Mouse (Mus musculus) splenic B cell, adult 2 months (primary cell): ENCODE results near the gene E2f3.

Experiments
- DNase-seq: peaks from one replicate; pipeline ENCODE4 v3.0.0-alpha.2; 2011; ENCODE audit warnings: low read depth, low spot score
- H3K27me3 ChIP-seq: 2 replicates; pipeline ENCODE4 v1.6.1; 2012; ENCODE audit warnings: mild to moderate bottlenecking, low read length, moderate library complexity, mixed read lengths; ENCODE audit not compliant: control insufficient read depth, poor library complexity, insufficient read depth, severe bottlenecking
- H3K36me3 ChIP-seq: 2 replicates; pipeline ENCODE4 v1.6.1; 2012; ENCODE audit warnings: mild to moderate bottlenecking, low read length, moderate library complexity, mixed read lengths; ENCODE audit not compliant: control insufficient read depth, poor library complexity, insufficient read depth, severe bottlenecking

E2f3 gene

GRCm38 (mm10) chr13:29960416-29960815 is 25.4 kb downstream of the E2f3 start:
- H3K36me3 ChIP-seq, result no peaks in the 10 kb centered on the region; the same call in 1 of the 2 replicates
- no peaks in the 10 kb centered on the region for H3K27me3 ChIP-seq
- no peak for DNase-seq

DNA sequence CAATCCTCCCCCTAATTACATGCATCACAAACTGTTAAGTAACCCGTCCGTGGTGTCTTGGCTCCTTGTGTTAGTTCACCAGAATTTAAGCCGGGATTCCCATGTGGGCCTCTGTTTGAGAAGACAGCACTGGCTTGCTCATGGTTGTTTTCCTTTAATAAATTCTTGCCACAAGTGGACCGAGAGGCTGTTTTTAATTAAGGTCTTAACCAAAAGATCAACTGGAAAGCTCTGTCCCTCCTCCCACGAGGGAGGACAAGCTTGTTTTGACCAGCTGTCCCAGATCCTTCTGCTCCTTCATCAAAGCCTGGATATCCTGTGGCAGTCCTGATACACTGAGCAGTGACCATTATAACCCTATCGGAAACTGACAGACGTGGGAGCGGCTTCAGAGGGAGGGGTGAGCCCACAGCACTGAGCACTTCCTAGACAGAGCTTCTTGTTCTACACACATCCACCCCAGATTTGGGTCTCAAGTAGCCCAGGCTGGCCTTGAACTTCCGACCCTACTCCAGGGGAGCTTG is 28.1 kb downstream of the E2f3 start:
- Histone ChIP-seq H3K27me3 (no peaks in the 10 kb centered on the region), H3K36me3 (no peaks in the 10 kb centered on the region; the same call in 1 of the 2 replicates)
- DNase-seq, result no peak

- DNase-seq, result peak; percentile 17
- no peaks in the 10 kb centered on the region for H3K27me3 ChIP-seq
- H3K36me3 ChIP-seq, result no peaks in the 10 kb centered on the region; the same call in 1 of the 2 replicates
These were observed 28.9 kb downstream of the E2f3 start for GRCm38 (mm10) chr13:29956821-29957421.

DNA sequence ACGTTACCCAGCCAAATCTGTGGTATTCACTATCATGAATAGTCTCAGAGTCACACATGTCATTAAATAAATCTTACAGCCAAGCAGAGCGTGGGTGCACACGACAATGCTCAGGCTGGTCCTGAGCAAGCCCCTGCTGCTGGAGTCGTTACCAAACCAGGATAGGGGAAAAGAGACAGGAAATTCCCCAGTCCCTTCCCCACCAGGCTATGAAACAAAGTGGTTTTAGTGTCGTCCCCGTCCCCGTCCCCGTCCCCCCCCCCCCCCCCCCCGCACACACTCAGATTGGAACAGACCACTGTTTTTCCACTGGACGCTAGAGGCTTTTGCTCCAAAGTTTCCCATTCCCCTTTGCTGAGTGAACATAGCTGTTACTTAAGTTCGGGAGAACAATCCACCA is 30.6 kb downstream of the E2f3 start:
- Histone ChIP-seq H3K36me3 (no peaks in the 10 kb centered on the region; the same call in 1 of the 2 replicates), H3K27me3 (no peaks in the 10 kb centered on the region)
- no peak for DNase-seq

DNA sequence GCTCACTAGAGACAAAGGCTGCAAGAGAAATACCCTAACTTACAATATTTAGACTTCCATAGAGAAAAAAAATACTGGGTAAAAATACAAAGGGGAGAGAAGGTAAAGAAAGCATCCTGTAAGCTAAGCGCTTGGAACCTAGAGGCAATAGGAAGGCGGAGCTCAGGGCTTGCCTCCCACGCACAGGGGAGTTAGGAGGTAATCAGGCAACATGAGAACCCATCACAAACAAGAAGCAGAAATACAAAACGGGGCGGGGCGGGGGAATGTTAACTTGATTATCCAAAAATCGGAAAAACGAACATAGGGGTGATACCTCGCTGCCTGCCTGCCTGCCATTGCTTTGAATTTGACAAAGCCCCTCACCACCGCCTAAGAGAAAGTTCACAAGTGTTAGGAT is 31.1 kb downstream of the E2f3 start:
- no peaks in the 10 kb centered on the region; the same call in 1 of the 2 replicates for H3K36me3 ChIP-seq
- DNase-seq, result no peak
- no peaks in the 10 kb centered on the region for H3K27me3 ChIP-seq

GRCm38 (mm10) chr13:29953417-29954045 is 32.3 kb downstream of the E2f3 start:
- peak; percentile 15 for DNase-seq
- Histone ChIP-seq H3K36me3 (no peaks in the 10 kb centered on the region; the same call in 1 of the 2 replicates), H3K27me3 (no peaks in the 10 kb centered on the region)

GRCm38 (mm10) chr13:29946045-29946444 is 39.8 kb downstream of the E2f3 start:
- no peak for DNase-seq
- Histone ChIP-seq H3K36me3 (no peaks in the 10 kb centered on the region), H3K27me3 (no peaks in the 10 kb centered on the region)

DNA sequence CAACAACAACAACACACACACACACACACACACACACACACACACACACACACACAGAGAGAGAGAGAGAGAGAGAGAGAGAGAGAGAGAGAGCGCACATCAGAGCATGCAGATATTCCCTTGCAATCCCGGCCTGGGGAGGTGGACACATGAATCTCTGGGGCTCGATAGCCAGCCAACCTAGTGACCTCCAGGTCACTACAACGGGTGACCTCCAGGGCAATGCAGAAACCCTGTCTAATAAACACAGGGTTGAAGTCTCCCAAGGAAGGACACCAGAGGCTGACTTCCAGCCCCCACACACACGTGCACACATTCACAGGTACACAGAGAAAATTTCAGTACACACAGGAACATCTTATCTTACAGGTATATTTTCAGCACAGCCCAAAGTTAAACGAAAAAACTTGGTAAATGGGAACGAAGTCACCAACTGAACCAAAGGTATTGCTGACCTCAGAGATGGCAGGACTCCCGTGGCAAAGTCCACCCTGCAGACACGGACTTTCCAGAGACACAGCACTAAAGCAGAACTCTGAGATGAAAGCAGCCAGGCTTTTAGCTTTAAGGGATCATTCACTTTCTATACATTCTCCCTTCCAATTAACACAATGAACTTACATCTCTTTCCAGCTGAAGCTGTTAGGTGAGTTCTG is 40.8 kb downstream of the E2f3 start:
- DNase-seq, result no peak
- no peaks in the 10 kb centered on the region for H3K36me3 ChIP-seq
- no peaks in the 10 kb centered on the region for H3K27me3 ChIP-seq

GRCm38 (mm10) chr13:29944493-29944892 is 41.4 kb downstream of the E2f3 start:
- Histone ChIP-seq H3K27me3 (no peaks in the 10 kb centered on the region), H3K36me3 (no peaks in the 10 kb centered on the region)
- no peak for DNase-seq

GRCm38 (mm10) chr13:29943541-29944039 is 42.3 kb downstream of the E2f3 start:
- no peak for DNase-seq
- Histone ChIP-seq H3K36me3 (no peaks in the 10 kb centered on the region), H3K27me3 (no peaks in the 10 kb centered on the region)

DNA sequence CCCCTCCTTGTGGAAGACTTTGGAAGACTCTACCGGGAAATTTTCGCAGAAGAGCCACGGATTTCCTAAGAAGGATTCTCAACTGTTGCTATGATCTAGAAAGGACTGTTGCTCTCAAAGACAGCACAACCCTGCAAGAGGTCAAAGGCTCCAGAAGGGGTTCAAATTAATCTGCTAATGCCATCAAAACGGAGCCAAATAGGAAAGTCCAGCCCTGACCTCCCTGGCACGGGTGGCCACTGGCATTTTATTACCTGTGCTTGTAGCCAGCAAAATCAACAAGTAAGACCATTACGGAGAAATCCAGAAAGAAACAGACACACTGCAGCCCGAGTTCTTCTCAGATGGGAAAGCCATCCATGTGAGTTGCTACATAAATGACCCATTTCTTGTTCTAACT is 45.8 kb downstream of the E2f3 start:
- Histone ChIP-seq H3K27me3 (no peaks in the 10 kb centered on the region), H3K36me3 (no peaks in the 10 kb centered on the region)
- no peak for DNase-seq

DNA sequence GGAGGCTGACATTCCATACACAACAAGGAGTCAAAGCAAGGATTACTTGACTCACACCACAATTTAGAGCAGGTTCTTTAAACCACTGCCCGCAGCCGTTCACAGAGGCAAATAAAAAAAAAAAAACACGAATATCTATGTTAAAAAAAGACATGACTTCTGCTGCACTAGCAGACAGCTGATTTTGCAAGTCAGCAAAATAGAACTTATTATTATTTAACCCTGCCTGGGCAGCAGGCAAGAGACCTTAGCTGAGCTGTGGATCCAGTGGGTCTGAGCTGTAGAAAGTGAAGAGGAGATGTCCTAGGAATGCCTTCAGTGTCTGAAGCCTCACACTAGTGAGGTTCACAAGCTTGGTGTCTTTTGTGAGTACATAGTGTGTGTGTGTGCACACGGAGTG is 46.5 kb downstream of the E2f3 start:
- Histone ChIP-seq H3K27me3 (no peaks in the 10 kb centered on the region), H3K36me3 (no peaks in the 10 kb centered on the region)
- no peak for DNase-seq

- no peak for DNase-seq
These were observed 47.1 kb downstream of the E2f3 start for GRCm38 (mm10) chr13:29938776-29939175.

DNA sequence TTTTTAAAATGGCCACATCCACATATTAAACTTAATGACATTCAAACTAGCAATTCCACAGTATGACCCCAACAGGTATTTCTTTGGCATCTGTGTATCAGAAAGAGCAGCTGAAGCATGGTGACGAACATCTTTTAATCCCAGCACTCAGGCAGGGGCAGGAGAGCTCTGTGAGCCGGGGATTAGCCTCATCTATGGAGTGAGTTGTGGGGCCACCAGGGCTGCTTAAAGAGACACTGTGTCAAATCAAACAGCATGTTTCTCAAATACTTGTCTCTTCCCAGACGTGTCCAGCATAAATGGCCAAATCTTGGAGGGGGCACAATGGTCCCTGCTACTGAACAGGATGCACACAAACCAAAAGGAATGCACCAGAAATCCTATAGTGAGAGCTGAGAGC is 59.7 kb downstream of the E2f3 start:
- Histone ChIP-seq H3K27me3 (no peaks in the 10 kb centered on the region), H3K36me3 (no peaks in the 10 kb centered on the region)
- DNase-seq, result no peak

More at GRCm38 (mm10) chr13:29938776-29939175, 47.1 kb downstream of the E2f3 start:
- H3K36me3 ChIP-seq, result no peaks in the 10 kb centered on the region
- H3K27me3 ChIP-seq, result no peaks in the 10 kb centered on the region

GRCm38 (mm10) chr13:29919841-29920240 is 66.0 kb downstream of the E2f3 start:
- no peak for DNase-seq
- Histone ChIP-seq H3K27me3 (no peaks in the 10 kb centered on the region), H3K36me3 (0 out of 2 replicates have a peak, but pooled peaks cover 2% of the 10 kb centered on the region)
